Mouse (Mus musculus) brain, embryonic 14.5 days (tissue): ENCODE measurements around the gene Olfr1132.

Experiments
- CTCF ChIP-seq: fragments of 200-500 bp; IDR thresholded peaks from 2 replicates; pipeline ENCODE4 v1.5.1; 2012; ENCODE audit warnings: inconsistent platforms, mild to moderate bottlenecking, moderate library complexity, borderline replicate concordance; ENCODE audit not compliant: insufficient read depth, insufficient read length; ENCODE audit errors: extremely low read depth
- POLR2A ChIP-seq: fragments of 200-500 bp; IDR thresholded peaks from 2 replicates; pipeline ENCODE4 v1.6.1; 2012; ENCODE audit warnings: mild to moderate bottlenecking, inconsistent platforms, borderline replicate concordance; ENCODE audit not compliant: poor library complexity, insufficient read depth, insufficient read length, severe bottlenecking; ENCODE audit errors: extremely low read depth

GRCm38 (mm10) chr2:87637435-87637834 lies at the start of gene Olfr1132:
- TF ChIP-seq CTCF (no peak), POLR2A (no peak)
